Mouse (Mus musculus) limb, embryonic 10.5 days (tissue): Measurements from ENCODE around the gene Ubap1. TPM values are rescaled to one million over a fixed set of nuclear protein-coding genes. Genes with fewer than 3 reads are reported as not detected.

Source experiments
- DNase-seq: peaks from one replicate; pipeline ENCODE4 v3.0.0-alpha.2; 2017; ENCODE audit warnings: low spot score
- H3K27ac ChIP-seq: fragments of 300-500 bp; sonication (generic); 2 replicates; pipeline ENCODE4 v1.5.1; 2016; ENCODE audit warnings: mild to moderate bottlenecking
- H3K27me3 ChIP-seq: fragments of 300-500 bp; sonication (generic); 2 replicates; pipeline ENCODE4 v1.6.1; 2016; ENCODE audit warnings: low read depth, mild to moderate bottlenecking; ENCODE audit not compliant: poor library complexity, severe bottlenecking
- H3K36me3 ChIP-seq: fragments of 300-500 bp; sonication (generic); 2 replicates; pipeline ENCODE4 v1.6.1; 2016; ENCODE audit warnings: mild to moderate bottlenecking, moderate library complexity
- H3K4me1 ChIP-seq: fragments of 300-500 bp; sonication (generic); 2 replicates; pipeline ENCODE4 v1.6.1; 2016
- H3K4me3 ChIP-seq: fragments of 300-500 bp; sonication (generic); 2 replicates; pipeline ENCODE4 v1.5.1; 2016; ENCODE audit warnings: mild to moderate bottlenecking, moderate library complexity
- H3K9me3 ChIP-seq: fragments of 300-500 bp; sonication (generic); replicated peaks from 2 replicates; pipeline ENCODE4 v1.6.1; 2016; ENCODE audit warnings: mild to moderate bottlenecking
- WGBS: fragments of 180-500 bp; shearing (Covaris S2); methylation state at CpG from one replicate; pipeline ENCODE4 v1.1.7; 2016; 5-methylcytosine and 5-hydroxymethylcytosine counted together
- polyA plus RNA-seq: library from polyadenylated mRNA; unstranded; fragments of >200 nt; fragmentation: Nextera tagmentation; extraction: Ambion mirVana; gene quantifications from 2 replicates; pipeline ENCODE4 v1.2.1, GENCODE M21; 2016

The Ubap1 gene
- polyA plus RNA-seq, 1 experiment from 2014 or later: 59.4 TPM

DNA sequence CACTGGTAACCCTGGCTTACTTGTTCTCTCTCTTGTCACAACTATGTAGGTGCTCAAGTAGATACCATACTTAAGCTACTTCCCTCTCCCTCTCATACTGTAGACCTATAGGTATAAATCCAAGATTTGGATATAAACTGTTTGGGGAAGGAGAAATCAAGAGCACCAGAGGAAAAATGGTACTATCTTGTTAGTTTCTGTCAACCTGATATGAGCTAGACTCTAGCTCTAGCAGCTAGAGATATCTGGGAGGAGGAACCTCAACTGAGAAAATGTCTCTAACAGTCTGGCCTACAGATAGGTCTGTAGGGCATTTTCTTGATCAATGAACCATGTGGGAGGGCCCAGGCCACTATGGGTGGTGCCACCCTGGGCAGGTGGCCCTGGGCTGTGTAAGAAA is 52.4 kb downstream of the Ubap1 start:
- H3K9me3 ChIP-seq: no peaks in the 10 kb centered on the region
- no peaks in the 10 kb centered on the region for H3K27me3 ChIP-seq
- no peaks in the 10 kb centered on the region for H3K4me1 ChIP-seq
- H3K4me3 ChIP-seq: no peak overlapping the region
- peaks cover 73% of the 10 kb centered on the region for H3K36me3 ChIP-seq
- no peak overlapping the region for H3K27ac ChIP-seq
- no peak for DNase-seq

- H3K36me3 ChIP-seq: peaks cover 74% of the 10 kb centered on the region
Observed at GRCm38 (mm10) chr4:41401573-41401972, 52.8 kb downstream of the Ubap1 start.

GRCm38 (mm10) chr4:41406597-41406996 is 57.8 kb downstream of the Ubap1 start:
- H3K9me3 ChIP-seq: no peaks in the 10 kb centered on the region
- H3K27ac ChIP-seq: no peak overlapping the region
- H3K4me3 ChIP-seq: no peak overlapping the region
- H3K36me3 ChIP-seq: peaks cover 50% of the 10 kb centered on the region
- DNase-seq: no peak
- H3K27me3 ChIP-seq: no peaks in the 10 kb centered on the region
- no peaks in the 10 kb centered on the region for H3K4me1 ChIP-seq
- WGBS: 89% methylated on average over 9 of the region's 9 CpGs

More at GRCm38 (mm10) chr4:41401573-41401972, 52.8 kb downstream of the Ubap1 start:
- H3K4me1 ChIP-seq: no peaks in the 10 kb centered on the region
- H3K4me3 ChIP-seq: no peak overlapping the region
- no peak for DNase-seq
- H3K27ac ChIP-seq: no peak overlapping the region
- no peaks in the 10 kb centered on the region for H3K9me3 ChIP-seq
- WGBS: 95% methylated on average over 5 of the region's 5 CpGs
- H3K27me3 ChIP-seq: no peaks in the 10 kb centered on the region

DNA sequence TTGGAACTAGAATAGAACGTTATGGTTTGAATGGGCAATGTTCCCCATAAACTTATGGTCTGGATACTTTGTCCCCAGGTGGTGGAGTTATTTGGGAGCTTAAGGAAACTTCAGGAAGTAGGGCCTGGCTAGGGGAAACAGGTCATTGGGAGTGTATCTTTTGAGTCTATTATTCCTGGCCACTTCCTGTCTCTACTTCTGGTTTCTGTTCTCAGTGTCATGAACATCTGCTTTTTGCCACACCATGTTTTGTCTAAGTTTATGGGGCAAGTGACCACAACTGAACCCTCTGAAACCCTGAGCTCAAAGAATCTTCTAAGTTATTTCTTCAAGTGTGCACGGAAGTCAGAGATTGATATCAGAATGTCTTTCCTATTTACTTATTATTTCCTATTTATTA is 58.6 kb downstream of the Ubap1 start:
- H3K36me3 ChIP-seq: peaks cover 50% of the 10 kb centered on the region
- H3K27me3 ChIP-seq: no peaks in the 10 kb centered on the region
- H3K4me1 ChIP-seq: no peaks in the 10 kb centered on the region
- H3K4me3 ChIP-seq: no peak overlapping the region
- no peak overlapping the region for H3K27ac ChIP-seq
- H3K9me3 ChIP-seq: no peaks in the 10 kb centered on the region
- WGBS: 97% methylated on average over 2 of the region's 2 CpGs
- no peak for DNase-seq

- H3K27ac ChIP-seq: no peak overlapping the region
- no peaks in the 10 kb centered on the region for H3K9me3 ChIP-seq
- whole genome bisulfite sequencing: 95% methylated on average over 1 of the region's 1 CpGs
- peaks cover 43% of the 10 kb centered on the region for H3K36me3 ChIP-seq
- no peaks in the 10 kb centered on the region for H3K27me3 ChIP-seq
- H3K4me1 ChIP-seq: no peaks in the 10 kb centered on the region
- DNase-seq: no peak
- H3K4me3 ChIP-seq: no peak overlapping the region
Observed at GRCm38 (mm10) chr4:41409341-41409740, 60.5 kb downstream of the Ubap1 start.

- peaks cover 15% of the 10 kb centered on the region for H3K36me3 ChIP-seq
- H3K9me3 ChIP-seq: no peaks in the 10 kb centered on the region
- H3K27ac ChIP-seq: no peak overlapping the region
- no peak overlapping the region for H3K4me3 ChIP-seq
- H3K4me1 ChIP-seq: no peaks in the 10 kb centered on the region
- no peaks in the 10 kb centered on the region for H3K27me3 ChIP-seq
- DNase-seq: no peak
Observed at GRCm38 (mm10) chr4:41416966-41417365, 68.2 kb downstream of the Ubap1 start.

GRCm38 (mm10) chr4:41438931-41439330 is 90.1 kb downstream of the Ubap1 start:
- 90% methylated on average over 5 of the region's 5 CpGs for WGBS

More at GRCm38 (mm10) chr4:41438931-41439330, 90.1 kb downstream of the Ubap1 start:
- no peak for DNase-seq
- no peaks in the 10 kb centered on the region for H3K4me1 ChIP-seq
- H3K4me3 ChIP-seq: no peak overlapping the region
- no peaks in the 10 kb centered on the region for H3K9me3 ChIP-seq
- H3K27ac ChIP-seq: no peak overlapping the region
- H3K36me3 ChIP-seq: peaks cover 7% of the 10 kb centered on the region; the same call in 1 of the 2 replicates
- H3K27me3 ChIP-seq: no peaks in the 10 kb centered on the region

Other genes starting within 250 kb of the Ubap1 start
- 39.1 and 39.7 TPM in 2 replicates for gene Nol6, start 224.5 kb upstream of the Ubap1 start, polyA plus RNA-seq
- gene Ube2r2, start 213.3 kb upstream of the Ubap1 start, polyA plus RNA-seq: 85.5 and 96.1 TPM in 2 replicates
- gene Ubap2, start 73.9 kb upstream of the Ubap1 start, polyA plus RNA-seq: 95.6 and 106 TPM in 2 replicates
- 55.0 and 59.5 TPM in 2 replicates for gene Dcaf12, start 34.1 kb upstream of the Ubap1 start, polyA plus RNA-seq
- gene Kif24, start 115.9 kb downstream of the Ubap1 start, polyA plus RNA-seq: 14.1 and 14.5 TPM in 2 replicates
- 54.3 and 56.9 TPM in 2 replicates for gene Nudt2, start 116.2 kb downstream of the Ubap1 start, polyA plus RNA-seq
- 3.4 and 5.2 TPM in 2 replicates for gene AI464131, start 154.1 kb downstream of the Ubap1 start, polyA plus RNA-seq
- 4.3 and 7.3 TPM in 2 replicates for gene 1110017D15Rik, start 168.3 kb downstream of the Ubap1 start, polyA plus RNA-seq
- gene Fam219a, start 220.5 kb downstream of the Ubap1 start, polyA plus RNA-seq: 1.1 and 1.9 TPM in 2 replicates
- 0.93 and 1.7 TPM in 2 replicates for gene Dnaic1, start 220.8 kb downstream of the Ubap1 start, polyA plus RNA-seq